Mouse (Mus musculus) bone marrow, adult 2 months (tissue): ENCODE results near the gene Arhgef10l. TPM values are rescaled to one million over a fixed set of nuclear protein-coding genes. Genes with fewer than 3 reads are reported as not detected.

Experiments
- H3K27ac ChIP-seq: fragments of 200-500 bp; 2 replicates; pipeline ENCODE4 v1.5.1; 2012; ENCODE audit warnings: low read depth, mild to moderate bottlenecking, control low read depth, inconsistent platforms, low read length; ENCODE audit not compliant: control insufficient read depth, poor library complexity, insufficient read depth
- H3K4me1 ChIP-seq: fragments of 200-500 bp; 2 replicates; pipeline ENCODE4 v1.6.1; 2011; ENCODE audit warnings: low read length; ENCODE audit not compliant: control insufficient read depth, insufficient read depth
- H3K4me3 ChIP-seq: fragments of 200-500 bp; replicated peaks from 2 replicates; pipeline ENCODE3; 2011; ENCODE audit warnings: mild to moderate bottlenecking, low read depth, low read length, control low read depth; ENCODE audit not compliant: control insufficient read depth
- CTCF ChIP-seq: fragments of 200-500 bp; IDR thresholded peaks from 2 replicates; pipeline ENCODE4 v1.5.1; 2011; ENCODE audit warnings: low read length, control low read depth; ENCODE audit not compliant: control insufficient read depth, insufficient read depth
- POLR2A ChIP-seq: fragments of 200-500 bp; IDR thresholded peaks from 2 replicates; pipeline ENCODE4 v1.6.1; 2011; ENCODE audit warnings: low read depth, mild to moderate bottlenecking, control low read depth, low read length, borderline replicate concordance; ENCODE audit not compliant: control insufficient read depth
- WGBS: fragments of 180-500 bp; shearing (Covaris S2); methylation state at CpG from one replicate; pipeline ENCODE4 v1.1.7; 2018; 5-methylcytosine and 5-hydroxymethylcytosine counted together
- polyA plus RNA-seq: library from polyadenylated mRNA; stranded (reverse); fragments of >200 nt; gene quantifications from 2 replicates; pipeline ENCODE4 v1.2.4, GENCODE M21; 2011; ENCODE audit warnings: low replicate concordance; ENCODE audit not compliant: missing spikeins, insufficient read depth, insufficient read length

Arhgef10l gene
- polyA plus RNA-seq, 1 experiment, result 11.0 TPM

DNA sequence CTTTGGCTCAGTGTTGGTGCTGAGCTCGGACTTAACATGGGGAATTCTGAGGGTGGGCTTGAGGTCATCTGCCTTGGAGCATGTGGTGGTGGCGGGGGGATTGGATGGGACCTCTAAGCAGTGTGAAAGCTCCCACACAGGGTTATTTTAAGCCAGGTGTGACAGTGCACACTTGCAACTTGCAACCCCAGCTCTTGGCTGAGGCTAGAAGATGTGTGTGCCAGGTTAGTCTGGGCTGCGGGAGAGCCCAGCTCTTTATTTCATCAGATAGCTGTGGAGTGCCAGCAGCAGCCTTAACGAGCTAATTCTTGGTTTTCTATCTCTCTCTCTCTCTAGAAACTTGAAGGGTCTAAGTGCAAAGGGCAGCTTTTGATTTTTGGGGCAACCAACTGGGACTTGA lies 41.8 kb upstream of the Arhgef10l start:
- Histone ChIP-seq H3K4me1 (no peaks in the 10 kb centered on the region; the same call in 1 of the 2 replicates), H3K27ac (no peak overlapping the region), H3K4me3 (no peak overlapping the region)
- TF ChIP-seq POLR2A, result no peak
- TF ChIP-seq CTCF, result no peak
- WGBS, result 74% methylated on average over 4 of the region's 4 CpGs

DNA sequence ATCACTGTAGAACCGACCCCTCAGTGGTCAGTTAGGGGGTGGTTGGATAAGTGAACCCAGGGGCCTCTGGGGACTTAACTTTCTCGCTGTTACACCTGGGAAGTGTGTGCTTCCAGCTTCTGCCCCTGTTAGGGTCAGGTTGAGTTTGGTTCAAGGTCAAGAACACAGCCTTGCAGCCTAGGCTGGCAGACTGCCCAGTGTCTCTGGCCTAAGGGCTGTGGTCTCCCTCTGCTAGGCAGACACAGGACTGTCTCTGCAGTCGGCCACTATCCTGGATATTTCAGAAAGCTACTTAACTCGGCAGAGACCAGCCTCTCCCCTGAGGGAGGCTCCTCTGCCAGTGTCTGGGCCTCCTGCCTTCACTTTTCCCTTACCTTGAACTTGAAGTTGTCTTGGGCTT lies 38.4 kb upstream of the Arhgef10l start:
- WGBS, result 41% methylated on average over 4 of the region's 4 CpGs
- no peak for TF ChIP-seq POLR2A
- no peak for TF ChIP-seq CTCF
- H3K27ac ChIP-seq, result no peak overlapping the region; the same call in 1 of the 2 replicates
- H3K4me1 ChIP-seq, result no peaks in the 10 kb centered on the region; the same call in none of the 2 replicates
- no peak overlapping the region for H3K4me3 ChIP-seq

DNA sequence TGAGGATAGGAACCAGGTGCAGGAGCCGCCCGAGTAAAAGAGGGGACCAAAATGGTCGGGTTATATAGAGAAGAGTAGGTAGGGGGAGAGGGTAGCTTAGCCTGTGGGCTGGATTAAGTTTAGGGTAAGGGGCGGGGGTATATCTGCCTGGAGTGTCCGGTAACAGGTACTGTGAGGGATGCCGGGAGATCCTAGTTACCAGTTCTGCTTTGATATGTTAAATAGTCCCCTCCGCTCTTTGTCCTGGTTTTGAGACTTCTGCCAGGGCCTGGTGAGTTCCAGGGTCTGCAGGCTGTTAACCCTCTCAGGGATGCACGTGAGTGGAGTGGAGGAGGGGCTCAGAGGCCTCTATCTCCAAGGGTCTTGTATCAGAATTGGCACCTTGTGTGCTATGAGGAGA lies 37.8 kb upstream of the Arhgef10l start:
- H3K4me1 ChIP-seq, result no peaks in the 10 kb centered on the region; the same call in none of the 2 replicates
- no peak overlapping the region for H3K27ac ChIP-seq
- 37% methylated on average over 8 of the region's 8 CpGs for WGBS
- no peak overlapping the region for H3K4me3 ChIP-seq
- TF ChIP-seq CTCF, result no peak
- TF ChIP-seq POLR2A, result no peak

DNA sequence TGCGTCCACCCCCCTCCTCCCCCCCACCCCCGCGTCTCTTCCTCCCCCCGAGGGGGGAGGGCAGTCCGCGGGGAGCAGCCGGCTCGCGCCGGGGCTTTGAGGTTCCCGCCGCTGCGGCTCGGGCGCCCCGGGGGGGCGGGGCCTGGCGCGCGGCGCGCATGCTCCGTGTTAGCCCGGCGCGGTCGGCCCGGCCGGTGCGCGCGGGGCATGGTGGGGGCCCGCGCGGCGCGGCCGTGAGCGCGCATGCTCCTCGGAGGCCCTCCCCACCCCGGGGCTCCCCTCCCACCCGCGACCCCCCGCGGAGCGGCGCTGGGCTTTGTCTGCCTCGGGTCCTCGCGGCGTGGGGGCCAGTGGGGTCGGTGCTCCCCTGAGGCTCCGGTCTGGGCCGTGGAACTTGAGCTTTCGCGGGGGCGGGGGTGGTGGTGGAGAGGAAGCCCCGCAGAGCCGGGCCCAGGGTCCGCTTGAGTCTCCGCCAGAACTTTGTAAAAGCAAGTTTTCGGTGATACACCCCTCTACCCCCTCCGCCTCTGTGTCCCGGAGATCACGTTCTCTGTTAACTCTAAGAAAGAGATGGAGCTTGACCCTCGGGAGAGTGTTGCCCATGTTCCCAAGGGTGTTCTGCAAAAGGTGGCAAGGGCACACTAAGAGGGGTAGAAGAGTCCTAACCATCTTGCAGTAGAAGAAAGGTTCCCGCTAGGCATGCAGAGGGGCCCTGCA lies 37.0 kb upstream of the Arhgef10l start:
- Histone ChIP-seq H3K4me1 (no peaks in the 10 kb centered on the region; the same call in none of the 2 replicates), H3K27ac (peak overlapping the region; percentile 54; the same call in 1 of the 2 replicates), H3K4me3 (peak overlapping the region; percentile 54)
- WGBS, result 2% methylated on average over 51 of the region's 68 CpGs
- TF ChIP-seq POLR2A, result peak; percentile 21; the same call in 1 of the 2 replicates
- no peak for TF ChIP-seq CTCF

DNA sequence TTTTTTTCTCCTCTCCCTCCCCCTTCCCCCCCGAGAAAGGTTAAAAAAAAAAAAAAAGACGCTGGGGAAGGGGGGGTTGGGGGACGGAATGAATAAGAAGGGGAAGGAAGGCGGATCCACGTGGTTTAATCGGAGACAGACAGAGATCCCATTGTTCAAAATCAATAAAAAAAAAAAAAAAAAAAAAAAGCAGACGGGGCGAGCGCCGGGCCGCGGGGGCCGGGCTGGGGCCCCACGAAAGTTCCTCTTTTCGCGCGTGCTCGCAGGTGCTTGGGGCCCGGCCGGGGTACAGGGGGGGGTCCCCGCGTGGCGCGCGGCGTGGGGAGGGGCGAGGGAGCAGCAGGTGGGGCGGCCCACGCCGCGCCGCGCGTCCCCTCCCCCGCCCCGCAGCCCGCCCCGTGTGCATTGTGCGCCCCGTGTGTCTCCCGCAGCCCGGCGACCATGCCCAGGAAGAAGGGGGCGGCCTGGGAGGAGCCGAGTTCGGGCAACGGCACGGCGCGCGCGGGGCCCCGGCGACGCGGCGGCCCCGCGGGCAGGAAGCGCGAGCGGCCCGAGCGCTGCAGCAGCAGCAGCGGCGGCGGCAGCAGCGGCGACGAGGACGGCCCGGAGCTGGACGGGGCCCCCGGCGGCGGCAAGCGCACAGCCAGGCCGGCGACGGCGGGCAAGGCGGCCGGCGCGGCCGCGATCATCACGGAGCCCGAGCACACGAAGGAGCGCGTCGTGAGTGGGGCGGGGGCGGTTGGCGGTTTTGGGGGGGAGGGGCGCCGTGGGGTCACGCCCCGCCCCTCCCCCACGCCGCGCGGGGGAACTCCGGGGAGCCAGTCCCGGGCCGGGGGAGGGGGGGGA lies 36.1 kb upstream of the Arhgef10l start:
- H3K4me3 ChIP-seq, result peak overlapping the region; percentile 77
- H3K27ac ChIP-seq, result peak overlapping the region; percentile 86
- WGBS, result 9% methylated on average over 75 of the region's 107 CpGs
- TF ChIP-seq CTCF (no peak), POLR2A (no peak; the same call in 1 of the 2 replicates)
- H3K4me1 ChIP-seq, result no peaks in the 10 kb centered on the region; the same call in none of the 2 replicates

DNA sequence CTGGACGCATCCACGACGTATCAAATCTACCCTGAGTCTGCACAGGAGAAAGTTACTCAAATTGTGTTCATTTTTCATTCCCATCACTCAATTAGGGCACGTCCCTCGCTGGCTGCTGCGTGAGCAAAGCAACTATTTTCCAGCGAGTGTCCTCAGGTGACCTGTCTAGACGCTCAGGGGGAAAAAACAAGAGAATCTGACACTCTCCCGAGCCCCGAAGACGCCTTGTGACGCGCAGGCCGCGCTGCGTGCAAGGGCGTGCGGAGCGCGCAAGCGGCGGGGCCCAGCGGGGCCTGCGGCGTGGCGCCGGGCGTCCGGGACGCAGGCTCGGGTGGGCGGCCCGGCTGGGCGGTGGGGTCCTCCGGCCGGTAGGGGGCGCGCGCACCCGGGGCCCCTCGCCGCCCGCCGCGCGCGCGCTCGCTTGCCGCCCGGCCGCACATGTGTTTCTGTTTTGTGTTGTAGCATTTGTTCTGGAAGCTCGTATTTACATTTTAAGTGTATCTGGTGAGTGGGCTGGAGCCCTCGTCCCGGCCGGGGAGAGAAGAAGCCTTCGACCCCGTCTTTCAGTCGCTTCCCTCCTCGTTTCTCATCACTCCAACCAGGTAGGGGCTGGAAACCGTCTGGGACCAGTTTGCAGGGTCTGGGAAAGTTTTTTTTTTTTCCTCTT lies 35.4 kb upstream of the Arhgef10l start:
- TF ChIP-seq POLR2A (peak; percentile 50; the same call in 1 of the 2 replicates), CTCF (peak; percentile 34; the same call in 1 of the 2 replicates)
- H3K4me3 ChIP-seq, result peak overlapping the region; percentile 77
- WGBS, result 1% methylated on average over 61 of the region's 61 CpGs
- no peaks in the 10 kb centered on the region; the same call in none of the 2 replicates for H3K4me1 ChIP-seq
- H3K27ac ChIP-seq, result peak overlapping the region; percentile 94

DNA sequence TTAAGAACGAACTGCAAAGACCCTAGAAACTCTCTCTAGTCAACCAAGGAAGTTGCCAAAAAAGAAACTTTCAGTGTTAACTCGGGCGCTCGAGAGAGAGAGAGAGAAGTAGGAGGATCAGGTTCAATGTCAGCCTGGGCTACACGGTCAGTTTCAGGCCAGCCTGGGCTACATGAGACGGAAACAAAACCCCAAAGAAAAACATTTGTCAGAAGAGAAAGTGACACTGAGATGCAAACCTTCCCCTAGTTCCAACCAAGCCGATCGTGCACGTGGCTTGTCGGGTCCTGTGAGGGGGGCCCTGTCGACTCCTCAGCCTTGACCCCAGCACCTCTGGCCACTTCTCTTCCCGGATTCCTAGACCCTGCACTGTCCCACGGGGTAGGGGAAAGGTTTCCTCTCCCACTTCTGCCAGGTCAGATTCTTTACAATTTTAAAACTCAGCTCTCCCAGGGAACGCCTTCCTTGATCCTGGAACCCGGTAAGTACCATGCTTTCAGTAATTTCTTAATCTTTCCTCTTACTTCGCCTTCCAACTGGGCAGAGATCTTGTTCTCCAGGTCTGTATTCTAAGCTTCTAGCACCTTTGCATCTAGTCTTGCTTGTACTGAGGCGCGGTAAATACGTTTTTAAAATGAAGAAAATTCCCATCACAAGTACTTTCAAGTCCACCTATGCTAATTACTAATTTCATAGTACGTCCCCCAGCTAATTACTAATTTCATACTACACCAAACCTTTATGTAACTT lies 34.6 kb upstream of the Arhgef10l start, which contains the start of gene Rcc2:
Rcc2 (plus strand) TSS at position 273 of the 750 bp plus-strand sequence.
- 1% methylated on average over 20 of the region's 20 CpGs for WGBS
- H3K4me1 ChIP-seq, result no peaks in the 10 kb centered on the region; the same call in none of the 2 replicates

More for the DNA sequence above, 34.6 kb upstream of the Arhgef10l start, which contains the start of gene Rcc2:
- no peak for TF ChIP-seq POLR2A
- TF ChIP-seq CTCF, result no peak
- Histone ChIP-seq H3K4me3 (peak within 1 kb of the TSS; percentile 77), H3K27ac (peak within 1 kb of the TSS; percentile 94)
